Mouse (Mus musculus) megakaryocyte progenitor cell, adult 5-6 weeks (primary cell): ENCODE results near the gene Birc6. TPM values are rescaled to one million over a fixed set of nuclear protein-coding genes. Genes with fewer than 3 reads are reported as not detected.
A peak's percentile ranks its signal among the peaks of the same experiment; 100 is the strongest.

Experiments used
- ATAC-seq: replicated peaks from 2 replicates; pipeline ENCODE4 v1.8.0; 2016; ENCODE audit warnings: mild to moderate bottlenecking, moderate TSS enrichment, inconsistent platforms; ENCODE audit not compliant: poor library complexity
- total RNA-seq, 2 experiments: library from RNA; stranded (forward) in 1 of 2; stranded (reverse) in 1 of 2; fragments of 157-497, 149-512 nt in 1 of 2; fragments of 200-1000 nt in 1 of 2; gene quantifications; 2 replicates each; pipeline versions ENCODE4 v1.2.3 to v1.2.4; 2015 to 2017

Gene Birc6
- total RNA-seq, 2 experiments from 2014 or later, result 109 to 181 TPM

DNA sequence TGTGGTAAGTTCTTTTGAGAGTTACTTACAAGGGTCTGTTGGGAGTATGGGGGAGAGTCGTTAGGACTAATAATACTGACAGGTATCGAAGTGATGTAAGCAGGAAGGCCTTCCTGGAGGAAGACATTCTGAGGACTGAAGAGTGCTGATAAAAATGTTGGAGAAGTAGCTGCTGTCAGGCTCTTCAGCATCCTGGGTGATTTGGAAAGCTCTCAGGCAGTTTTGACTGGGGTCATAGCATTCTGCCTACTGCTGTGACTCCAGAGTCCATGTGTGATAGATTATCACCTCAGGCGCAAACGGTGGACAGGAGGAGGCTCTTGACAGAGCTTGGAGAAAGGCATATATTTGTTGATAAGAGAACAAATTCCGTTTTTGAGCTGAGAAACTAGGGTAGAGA, 177.4 kb downstream of the Birc6 start:
- no peak for ATAC-seq

DNA sequence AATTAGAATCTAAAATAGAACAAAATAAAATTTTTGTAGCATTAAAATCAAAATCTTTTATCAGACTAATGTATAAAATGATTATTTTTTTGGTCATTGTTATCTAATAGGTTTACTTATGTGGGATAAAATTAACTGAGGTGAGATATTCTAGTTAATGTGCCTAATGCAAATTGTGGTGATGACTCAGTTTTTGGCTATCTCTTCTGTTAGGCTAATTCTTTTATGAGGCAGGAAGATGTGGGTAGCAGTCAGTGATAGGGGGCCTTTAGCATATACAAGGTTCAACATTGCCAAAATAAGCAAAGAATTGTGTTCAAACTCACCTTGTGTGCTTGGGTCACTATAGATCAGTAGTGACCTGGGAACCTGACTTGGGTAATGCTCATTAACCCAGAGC, 178.5 kb downstream of the Birc6 start:
- no peak for ATAC-seq

DNA sequence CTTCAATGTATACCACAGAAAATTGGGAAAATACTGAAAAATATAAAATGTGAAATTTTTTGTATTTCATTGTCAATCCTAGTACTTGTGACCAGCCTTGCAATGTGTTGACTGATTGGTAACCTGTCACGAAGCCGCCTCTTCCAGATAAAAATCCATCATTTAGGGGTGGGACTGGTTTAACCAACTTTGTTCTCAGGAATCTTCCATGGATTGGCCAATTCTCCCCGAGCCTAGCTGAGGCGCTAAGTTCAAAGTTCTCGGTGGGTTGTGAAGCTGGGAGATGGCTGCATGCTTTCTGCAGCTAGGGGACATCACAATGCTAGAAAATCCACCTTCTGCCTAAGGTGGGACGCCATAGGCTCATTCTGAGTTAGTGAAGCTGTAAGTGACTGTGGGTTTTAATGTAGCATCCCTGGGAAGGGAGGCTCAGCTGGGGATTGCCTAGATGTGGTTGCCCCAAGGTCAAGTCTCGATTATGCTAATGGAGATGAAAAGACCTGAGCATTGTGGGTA, 179.6 kb downstream of the Birc6 start:
- ATAC-seq, result no peak

GRCm38 (mm10) chr17:74710731-74711130, 182.6 kb downstream of the Birc6 start:
- peak; percentile 72 for ATAC-seq

- peak; percentile 63 for ATAC-seq
Measured at GRCm38 (mm10) chr17:74711627-74712026, 183.5 kb downstream of the Birc6 start.

DNA sequence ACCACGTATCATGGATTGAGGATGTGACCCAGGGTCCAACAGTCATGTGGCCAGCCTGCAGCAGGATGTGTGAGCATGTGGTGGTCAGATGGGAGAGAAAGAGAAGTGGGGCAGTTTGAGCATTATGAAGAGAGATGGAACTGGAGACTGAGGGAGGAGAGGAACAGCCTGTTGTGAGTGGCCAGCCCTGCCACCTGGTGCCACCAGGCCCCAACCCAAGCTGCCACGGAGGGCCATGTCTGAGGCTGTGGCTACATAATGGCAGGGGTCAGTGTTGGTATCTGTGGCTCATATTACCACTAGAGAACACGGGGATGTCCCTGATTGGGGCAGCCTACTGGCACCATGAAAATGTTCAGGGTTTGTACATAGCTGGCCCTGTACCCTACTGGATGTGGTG, 187.0 kb downstream of the Birc6 start:
- no peak for ATAC-seq

- no peak for ATAC-seq
Measured at GRCm38 (mm10) chr17:74715724-74716123, 187.6 kb downstream of the Birc6 start.

DNA sequence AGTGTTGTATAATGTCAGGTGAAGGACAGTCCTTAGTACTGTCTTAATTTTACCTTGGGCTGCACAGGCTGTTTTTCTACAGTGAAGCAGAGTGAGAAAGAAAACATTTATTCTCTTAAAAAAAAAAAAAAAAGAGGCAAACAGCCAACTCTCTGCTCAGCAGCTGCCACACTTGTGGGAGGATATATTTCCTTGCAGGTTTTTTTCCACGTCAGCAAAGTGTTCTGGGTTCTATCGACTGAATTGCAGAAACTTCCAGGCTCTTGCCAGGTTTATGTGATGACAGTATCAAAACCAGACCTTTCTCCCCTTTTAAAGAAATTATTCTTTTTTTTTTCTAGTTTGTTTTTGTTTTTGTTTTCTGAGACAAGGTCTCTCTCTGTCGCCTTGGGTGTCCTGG, 188.5 kb downstream of the Birc6 start:
- ATAC-seq, result no peak

GRCm38 (mm10) chr17:74717091-74717617, 189.1 kb downstream of the Birc6 start:
- ATAC-seq, result no peak; the same call in 1 of the 2 replicates

DNA sequence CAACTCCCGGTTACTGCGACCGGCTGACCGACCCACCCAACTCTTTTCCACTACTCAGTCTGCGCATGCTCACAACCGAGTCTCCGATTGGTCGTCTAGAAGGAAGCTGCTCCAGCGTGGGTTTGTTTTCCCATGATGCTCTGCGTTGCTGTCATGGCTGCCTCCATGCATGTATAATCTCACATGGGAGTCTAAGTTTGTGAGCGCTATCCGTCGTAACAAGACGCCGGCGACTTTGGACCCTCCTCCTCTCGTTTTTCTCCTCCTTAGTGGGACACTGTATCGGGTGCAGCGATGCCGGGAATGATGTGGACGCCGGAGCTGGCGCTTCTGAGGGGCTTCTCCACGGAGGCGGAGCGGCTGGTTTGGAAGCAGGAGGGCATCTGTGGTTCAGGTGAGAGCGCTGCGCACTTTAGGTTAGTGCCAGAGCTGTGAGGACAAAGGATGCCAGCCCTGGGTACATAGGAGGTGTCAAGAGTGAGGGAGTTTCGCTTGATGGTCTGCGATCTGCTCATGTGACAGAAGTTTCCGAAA, 189.6 kb downstream of the Birc6 start, which contains the start of gene Ttc27:
Gene Ttc27, plus strand, starts transcription at position 115 of the 534 bp plus-strand sequence.
- peak; percentile 95 for ATAC-seq

GRCm38 (mm10) chr17:74732872-74733271, 204.8 kb downstream of the Birc6 start:
- ATAC-seq, result peak; percentile 72

DNA sequence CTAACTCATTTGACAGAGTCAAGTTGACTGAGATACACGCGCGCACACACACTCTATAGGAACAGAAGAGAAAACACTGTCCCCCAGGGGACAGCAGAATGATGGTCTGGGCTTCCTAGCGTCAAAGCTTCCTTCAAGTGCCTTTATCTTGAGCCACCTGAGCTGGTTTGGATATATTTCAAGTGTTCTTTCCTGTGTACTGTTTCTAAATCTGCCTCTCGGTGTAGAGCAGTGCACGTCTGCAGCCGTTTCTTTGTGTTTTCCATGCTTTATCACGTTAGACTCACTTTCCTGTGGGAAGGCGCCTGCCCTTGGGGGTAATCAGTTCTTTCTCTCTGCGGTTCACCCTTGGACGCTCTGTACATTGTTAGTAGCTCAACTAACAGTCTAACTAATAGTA, 207.3 kb downstream of the Birc6 start:
- peak; percentile 79 for ATAC-seq

DNA sequence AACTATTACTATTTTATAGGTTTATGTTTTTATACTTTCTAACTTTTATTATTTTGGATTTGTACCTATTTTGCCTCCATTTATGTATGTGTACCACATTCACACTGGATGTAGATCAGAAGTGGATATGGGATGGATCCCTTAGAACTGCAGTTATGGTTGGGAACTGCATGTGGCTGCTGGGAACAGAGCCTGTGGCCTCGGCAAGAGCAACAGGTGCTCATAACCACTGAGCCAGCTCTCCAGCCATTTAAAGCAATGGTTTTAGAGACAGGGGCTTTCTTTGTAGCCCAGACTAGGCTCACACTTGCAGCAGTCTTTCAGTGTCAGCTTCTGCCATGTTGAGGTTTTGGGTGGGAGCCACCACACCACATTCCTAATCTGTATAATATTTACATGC, 221.6 kb downstream of the Birc6 start:
- no peak for ATAC-seq

DNA sequence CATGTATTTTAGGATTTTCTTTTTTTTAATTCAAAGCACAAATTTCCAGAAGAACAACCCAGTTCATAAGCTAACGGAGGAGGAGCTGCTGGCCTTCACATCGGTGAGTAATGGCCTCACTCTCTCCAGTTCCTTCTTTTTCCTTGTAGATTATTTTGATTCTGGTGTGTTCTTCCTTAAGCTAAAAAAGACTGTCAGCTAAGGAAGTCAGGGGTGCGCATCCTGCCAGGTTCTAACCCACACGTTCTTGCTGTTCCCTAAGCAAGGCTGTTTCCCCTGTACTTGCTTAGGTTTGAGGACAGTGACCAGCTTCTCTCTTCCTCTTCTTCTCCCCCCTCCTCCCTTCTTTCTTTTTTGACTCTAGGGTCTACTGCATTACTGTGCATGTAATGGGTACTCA, 222.9 kb downstream of the Birc6 start:
- ATAC-seq, result no peak

Other genes with a start within 250 kb of the Birc6 start
- gene Memo1, start 232.8 kb upstream of the Birc6 start, total RNA-seq (2015), result 99.8 and 103 TPM in 2 replicates
- gene Memo1, start 232.8 kb upstream of the Birc6 start, total RNA-seq (2017), result 85.1 and 107 TPM in 2 replicates
- gene Dpy30, start 204.4 kb upstream of the Birc6 start, total RNA-seq (2015), result 253 TPM in 2 replicates
- gene Dpy30, start 204.4 kb upstream of the Birc6 start, total RNA-seq (2017), result 200 and 202 TPM in 2 replicates
- 37.6 and 40.7 TPM in 2 replicates for gene Spast, start 189.3 kb upstream of the Birc6 start, total RNA-seq (2015)
- 49.5 and 60.2 TPM in 2 replicates for gene Spast, start 189.3 kb upstream of the Birc6 start, total RNA-seq (2017)
- gene Slc30a6, start 132.7 kb upstream of the Birc6 start, total RNA-seq (2015), result 20.2 and 26.4 TPM in 2 replicates
- 14.8 and 19.6 TPM in 2 replicates for gene Slc30a6, start 132.7 kb upstream of the Birc6 start, total RNA-seq (2017)
- gene Nlrc4, start 69.2 kb upstream of the Birc6 start, total RNA-seq (2015), result 6.3 and 8.5 TPM in 2 replicates
- gene Nlrc4, start 69.2 kb upstream of the Birc6 start, total RNA-seq (2017), result 8.6 and 9.4 TPM in 2 replicates
- gene Yipf4, start 38.8 kb upstream of the Birc6 start, total RNA-seq (2015), result 43.2 and 49.1 TPM in 2 replicates
- 44.0 and 55.6 TPM in 2 replicates for gene Yipf4, start 38.8 kb upstream of the Birc6 start, total RNA-seq (2017)
- 36.0 and 37.9 TPM in 2 replicates for gene Ttc27, start 189.4 kb downstream of the Birc6 start, total RNA-seq (2015)
- gene Ttc27, start 189.4 kb downstream of the Birc6 start, total RNA-seq (2017), result 48.9 and 72.8 TPM in 2 replicates